26 mouse cellular contexts compared by ENCODE assay signal in the genomic region with DNA sequence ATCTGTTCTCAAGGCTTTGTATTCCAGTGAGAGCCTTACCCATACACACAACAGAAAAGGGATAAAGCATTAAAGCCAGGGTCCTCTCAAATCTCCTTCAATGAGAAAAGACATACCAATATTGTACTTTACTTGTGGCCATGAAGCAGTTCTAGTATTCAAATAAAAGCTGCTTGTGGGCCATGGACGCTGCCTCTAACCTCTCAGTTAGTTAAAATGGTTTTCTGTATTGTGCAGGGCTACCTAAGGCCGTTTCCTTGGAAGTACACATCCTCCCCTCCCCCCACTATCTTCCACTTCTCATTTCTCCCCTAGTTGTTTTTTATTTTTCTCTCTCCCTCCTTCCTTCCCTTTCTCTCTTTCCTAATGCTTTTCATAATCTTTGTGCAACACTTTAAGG. TPM values are rescaled to one million over a fixed set of nuclear protein-coding genes. Genes with fewer than 3 reads are reported as not detected.
A peak's percentile ranks its signal among the peaks of the same experiment; 100 is the strongest.
DNase-seq lines count a peak whose midpoint lies in the region; ATAC-seq and TF ChIP-seq lines count a peak whose summit lies in the region.
"Had no signal": no experiment of that assay in that cellular context is flagged by ENCODE, and none has a peak within 500 bp of the region (broad histone marks: within the 10 kb centered on the region; RNA-seq: fewer than 3 reads in every experiment).

No protein-coding gene starts in this region.

- no peak for TF ChIP-seq CTCF in MEL (IDR thresholded peaks at IDR 0.05 in 2 of 3, conservative IDR thresholded peaks at IDR 0.05 in 1 of 3; ENCODE audit: control insufficient read depth in 1 of 3, insufficient read depth in 1 of 3, low read depth in 2 of 3, low read length in 3 of 3, poor library complexity in 1 of 3, severe bottlenecking in 1 of 3)

- peak; percentile 79 for DNase-seq in midbrain, embryonic 11.5 days (ENCODE audit: low spot score, missing footprints)
- peak; percentile 39 for DNase-seq in MEL (ENCODE audit: low read depth, low spot score)
- DNase-seq in right cerebral cortex, adult 2 months (ENCODE audit: low spot score in 2 of 2), result no peak
- DNase-seq in kidney, postnatal 4 days, result no peak
- DNase-seq: adrenal gland, adult 2 months; adrenal gland, postnatal 10 days; adrenal gland, postnatal 25 days; B cell, adult 2 months; cerebellum, adult 11 months; cerebellum, adult 18-20 months; cerebellum, adult 8-10 months; cerebellum, adult 9-11 months; cerebellum, postnatal 14 days; cerebellum, postnatal 36 days; embryo, embryonic 11 days had no signal

- TF ChIP-seq EP300 in MEL (IDR thresholded peaks at IDR 0.05; ENCODE audit: low read depth in 1 of 2, low read length in 2 of 2), result no peak

- no peak for ATAC-seq in midbrain, embryonic 11.5 days (ENCODE audit: low FRiP score)
- ATAC-seq in midbrain, embryonic 13.5 days, result no peak
- ATAC-seq: CD4-positive, CD25-positive, alpha-beta regulatory T cell, adult 4 months; forebrain, embryonic 14.5 days; forebrain, embryonic 16.5 days had no signal

- H3K4me3 ChIP-seq in midbrain, embryonic 11.5 days (ENCODE audit: low read depth, low read length), result no peak overlapping the region
- no peak overlapping the region for H3K4me3 ChIP-seq in midbrain, embryonic 13.5 days (replicated peaks)
- H3K4me3 ChIP-seq in MEL (ENCODE audit: control insufficient read depth in 1 of 2, insufficient read depth in 1 of 2, low read depth in 2 of 2, low read length in 2 of 2), result no peak overlapping the region
- H3K4me3 ChIP-seq: embryonic facial prominence, embryonic 13.5 days; embryonic facial prominence, embryonic 15.5 days; erythroblast, embryonic 14.5 days; forebrain, embryonic 10.5 days; forebrain, embryonic 12.5 days had no signal

- no peak overlapping the region for H3K9ac ChIP-seq in midbrain, embryonic 11.5 days (ENCODE audit: low read length)
- H3K9ac ChIP-seq in midbrain, embryonic 13.5 days (replicated peaks), result no peak overlapping the region
- no peak overlapping the region for H3K9ac ChIP-seq in MEL (ENCODE audit: control insufficient read depth, low read depth, low read length, poor library complexity, severe bottlenecking)
- H3K9ac ChIP-seq: embryonic facial prominence, embryonic 13.5 days; embryonic facial prominence, embryonic 15.5 days; forebrain, embryonic 12.5 days had no signal

- no peak overlapping the region for H3K27ac ChIP-seq in midbrain, embryonic 11.5 days (ENCODE audit: low read depth, low read length)
- no peak overlapping the region for H3K27ac ChIP-seq in midbrain, embryonic 13.5 days
- no peak overlapping the region for H3K27ac ChIP-seq in MEL (ENCODE audit: control insufficient read depth, low read depth, low read length)
- H3K27ac ChIP-seq: embryonic facial prominence, embryonic 13.5 days; embryonic facial prominence, embryonic 15.5 days; forebrain, embryonic 10.5 days; forebrain, embryonic 12.5 days had no signal

- H3K79me2 ChIP-seq in MEL (ENCODE audit: control insufficient read depth, insufficient read depth, low read length, poor library complexity), result peaks cover 17% of the 10 kb centered on the region

- no peak overlapping the region for H3K4me2 ChIP-seq in midbrain, embryonic 11.5 days
- H3K4me2 ChIP-seq in midbrain, embryonic 13.5 days (replicated peaks), result no peak overlapping the region
- H3K4me2 ChIP-seq: embryonic facial prominence, embryonic 13.5 days; embryonic facial prominence, embryonic 15.5 days; forebrain, embryonic 12.5 days had no signal

- TF ChIP-seq RAD21 in MEL (IDR thresholded peaks at IDR 0.05; ENCODE audit: low read depth, low read length), result no peak

- TF ChIP-seq POLR2A in MEL (IDR thresholded peaks at IDR 0.05; ENCODE audit: control insufficient read depth in 1 of 2, insufficient read depth in 1 of 2, low read depth in 1 of 2, low read length in 2 of 2, poor library complexity in 1 of 2), result no peak

- no peaks in the 10 kb centered on the region; the same call in 1 of the 2 replicates for H3K4me1 ChIP-seq in midbrain, embryonic 11.5 days (ENCODE audit: control insufficient read depth, insufficient read depth, low read length)
- H3K4me1 ChIP-seq in midbrain, embryonic 13.5 days (replicated peaks), result peaks cover 9% of the 10 kb centered on the region
- peaks cover 2 to 7% of the 10 kb centered on the region in 2 experiments for H3K4me1 ChIP-seq in MEL (ENCODE audit: control insufficient read depth in 1 of 2, insufficient read depth in 2 of 2, low read length in 2 of 2)

- no peaks in the 10 kb centered on the region for H3K36me3 ChIP-seq in midbrain, embryonic 11.5 days (ENCODE audit: control insufficient read depth, insufficient read depth, low read length)
- H3K36me3 ChIP-seq in midbrain, embryonic 13.5 days, result no peaks in the 10 kb centered on the region
- peaks cover 0 to 5% of the 10 kb centered on the region in 2 experiments; a peak in 2 of 4 replicates for H3K36me3 ChIP-seq in MEL (ENCODE audit: control insufficient read depth in 1 of 2, insufficient read depth in 2 of 2, low read length in 2 of 2)
- H3K36me3 ChIP-seq: embryonic facial prominence, embryonic 13.5 days; embryonic facial prominence, embryonic 15.5 days; forebrain, embryonic 10.5 days; forebrain, embryonic 12.5 days had no signal

- H3K27me3 ChIP-seq in midbrain, embryonic 11.5 days (ENCODE audit: control insufficient read depth, insufficient read depth, low read length), result 0 out of 2 replicates have a peak, but pooled peaks cover under 1% of the 10 kb centered on the region
- 0 out of 2 replicates have a peak, but pooled peaks cover 3% of the 10 kb centered on the region for H3K27me3 ChIP-seq in midbrain, embryonic 13.5 days
- H3K27me3 ChIP-seq in MEL (ENCODE audit: control insufficient read depth in 1 of 2, insufficient read depth in 2 of 2, low read length in 2 of 2), result peaks cover 0 to 4% of the 10 kb centered on the region in 2 experiments; a peak in 2 of 4 replicates
- H3K27me3 ChIP-seq: CH12.LX; embryonic facial prominence, embryonic 13.5 days; embryonic facial prominence, embryonic 15.5 days had no signal

- WGBS in midbrain, embryonic 11.5 days, result 67% methylated on average over 2 of the region's 2 CpGs
- WGBS in midbrain, embryonic 13.5 days, result 52% methylated on average over 2 of the region's 2 CpGs

- no peaks in the 10 kb centered on the region for H3K9me3 ChIP-seq in midbrain, embryonic 11.5 days (ENCODE audit: control insufficient read depth, low read length)
- H3K9me3 ChIP-seq in midbrain, embryonic 13.5 days, result no peaks in the 10 kb centered on the region
- H3K9me3 ChIP-seq in MEL (replicated peaks; ENCODE audit: insufficient read depth, low read length), result no peaks in the 10 kb centered on the region
- H3K9me3 ChIP-seq: embryonic facial prominence, embryonic 13.5 days; embryonic facial prominence, embryonic 15.5 days; forebrain, embryonic 10.5 days; forebrain, embryonic 12.5 days; G1E had no signal

TF ChIP-seq in MEL, 35 proteins besides CTCF, POLR2A, EP300 and RAD21:
- TF ChIP-seq MYC (IDR thresholded peaks at IDR 0.05; ENCODE audit: low read depth, low read length) (no peak), KAT2A (conservative IDR thresholded peaks at IDR 0.05; ENCODE audit: low read depth, low read length) (no peak), MAZ (IDR thresholded peaks at IDR 0.05; ENCODE audit: low read depth, low read length) (no peak), GABPA (IDR thresholded peaks at IDR 0.05; ENCODE audit: low read depth, low read length) (no peak), E2F4 (IDR thresholded peaks at IDR 0.05; ENCODE audit: borderline replicate concordance, low read depth, low read length) (no peak), SMC3 (IDR thresholded peaks at IDR 0.05; ENCODE audit: low read depth, low read length) (no peak)

RNA-seq across cellular contexts. Expression of a gene that starts 3.7 kb away (rescaled TPM):
- 2.4 and 3.2 TPM in 2 replicates for polyA plus RNA-seq in midbrain, embryonic 11.5 days (2014; fragmentation: Nextera tagmentation; extraction: Ambion mirVana)
- 3.8 and 5.5 TPM in 2 replicates for polyA plus RNA-seq in midbrain, embryonic 13.5 days (2015; fragmentation: Nextera tagmentation; extraction: Ambion mirVana)
- total RNA-seq in MEL (2012; rRNA removed), result 9.4 and 12.4 TPM in 2 replicates
- 10 to 100 TPM in 1 of 2 experiments, not detected in 1; 45.3 TPM for polyA plus RNA-seq in MEL (2012; ENCODE audit: insufficient read depth in 1 of 2, insufficient read length in 2 of 2, low read depth in 1 of 2, low replicate concordance in 2 of 2, missing spikeins in 1 of 2)

Comparison
In these comparisons a context has a peak if more than half of its experiments do, and no peak if none do; other contexts are left out.
1. DNase-seq: peak in midbrain, embryonic 11.5 days (single experiment) and MEL (single experiment); none in right cerebral cortex, adult 2 months (0 of 2) and kidney, postnatal 4 days (0 of 2).